Mouse (Mus musculus): ENCODE measurements around the gene Sun2.

- TF ChIP-seq POLR2A (IDR thresholded peaks at IDR 0.05; ENCODE audit: low read depth, low read length) (no peak), CTCF (conservative IDR thresholded peaks at IDR 0.05; ENCODE audit: insufficient read depth, insufficient read length, low read depth, low read length) (no peak)
Measured at GRCm38 (mm10) chr15:79683146-79683545, 59.2 kb downstream of the Sun2 start.
